Mouse (Mus musculus) layer of hippocampus, adult 9-10 months (tissue): ENCODE data around the gene Stard3.

Experiments used
- DNase-seq: peaks from one replicate; pipeline ENCODE4 v3.0.0; 2022; ENCODE audit warnings: low spot score

The Stard3 gene

DNA sequence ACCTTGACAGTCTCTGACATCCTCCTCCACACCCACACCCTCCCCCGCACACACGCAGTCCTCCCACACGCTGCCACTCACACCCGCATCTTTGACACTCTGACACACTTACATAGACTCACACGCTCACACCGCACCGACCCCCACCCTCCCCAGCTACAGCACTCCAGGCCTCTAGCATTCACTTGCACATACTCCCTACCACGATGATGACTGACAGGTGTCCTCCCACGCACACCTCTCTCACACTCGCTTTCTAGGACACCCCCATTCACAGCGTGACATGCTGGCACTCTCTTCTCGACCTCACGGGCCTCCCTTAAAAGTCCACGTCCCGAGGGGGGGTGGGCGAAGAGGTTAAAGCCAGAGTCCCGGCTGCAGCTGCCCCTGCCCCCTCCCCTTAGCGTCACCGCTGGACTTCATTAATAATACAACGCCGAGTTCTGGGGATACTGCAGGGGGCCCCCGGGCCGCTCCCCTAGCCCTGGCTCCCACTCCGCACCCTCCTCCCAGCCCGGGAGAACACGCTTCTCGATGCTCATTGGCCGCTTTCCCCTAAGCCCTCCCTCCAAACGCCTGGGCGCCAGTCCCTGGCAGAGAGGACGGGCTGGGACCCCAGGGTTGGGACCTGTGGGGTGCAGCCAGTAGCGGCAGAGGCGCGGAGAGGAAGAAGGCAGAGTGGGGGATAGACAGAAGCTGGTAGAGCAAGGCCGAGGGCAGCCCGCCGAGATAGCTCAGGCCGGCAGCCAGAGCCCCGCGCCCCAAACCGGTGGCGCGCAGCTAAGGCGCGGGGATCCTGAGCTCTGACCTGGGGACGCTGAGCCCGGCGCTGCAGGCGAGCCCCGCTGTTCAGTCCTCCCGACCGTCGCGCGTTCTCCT, 9.8 kb upstream of the Stard3 start, which contains the start of gene Ppp1r1b:
Gene Ppp1r1b, plus strand, starts transcription at position 322 of the 879 bp plus-strand sequence.
- no peak for DNase-seq

DNA sequence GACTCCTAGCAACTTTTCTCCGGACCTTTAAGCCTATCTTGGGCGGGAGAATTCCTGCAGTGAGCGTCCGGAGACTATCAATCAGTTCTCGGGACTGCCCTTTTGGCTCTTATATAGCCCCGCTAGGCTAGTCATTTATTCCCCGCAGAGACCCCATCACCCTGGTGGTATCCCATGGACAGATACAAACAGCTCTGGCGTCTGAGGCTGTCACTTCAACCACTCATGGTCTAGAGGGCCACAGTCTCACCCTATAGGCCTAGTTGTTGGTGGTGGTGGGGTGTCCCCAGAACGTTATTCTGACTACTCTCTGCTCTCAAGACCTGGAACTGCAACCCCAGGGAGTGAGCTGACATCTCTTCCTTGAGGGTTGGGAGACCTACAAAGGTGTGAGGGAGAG, 8.9 kb upstream of the Stard3 start:
- DNase-seq, result no peak

DNA sequence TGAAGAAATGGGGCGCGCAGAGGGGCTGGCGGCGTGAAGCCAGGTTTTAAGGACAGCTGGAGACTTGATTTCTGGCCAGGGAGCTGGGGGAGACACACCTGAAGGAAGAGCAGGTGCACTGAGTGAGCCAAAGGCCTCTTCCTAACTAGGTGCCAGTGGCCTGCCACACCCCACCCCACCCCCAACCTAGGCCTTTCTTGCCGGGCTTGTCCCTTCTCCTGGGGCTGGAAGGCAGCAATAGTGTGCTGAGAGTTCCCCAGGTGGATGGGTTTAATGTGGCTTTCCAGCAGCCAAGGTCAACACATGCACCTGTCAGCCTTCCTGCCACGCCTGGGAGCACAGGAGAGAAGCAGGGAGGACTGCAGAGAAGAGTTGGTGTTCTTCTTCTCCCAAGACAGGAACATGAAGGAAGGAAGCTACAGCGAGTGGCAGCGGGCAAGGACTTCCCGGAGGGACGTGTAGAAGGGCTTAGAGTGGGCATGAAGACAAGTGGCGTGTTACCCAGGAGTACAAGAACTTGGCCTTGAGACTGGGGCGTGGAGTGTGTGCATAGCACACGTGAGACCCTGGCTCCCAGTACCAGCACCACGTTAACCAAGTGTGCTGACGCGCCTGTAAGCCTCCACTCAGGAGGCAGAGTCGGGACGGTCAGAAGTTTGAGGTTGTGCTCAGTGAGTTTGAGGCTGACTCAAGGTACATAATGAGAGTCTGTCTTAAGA, 5.7 kb upstream of the Stard3 start:
- no peak for DNase-seq

DNA sequence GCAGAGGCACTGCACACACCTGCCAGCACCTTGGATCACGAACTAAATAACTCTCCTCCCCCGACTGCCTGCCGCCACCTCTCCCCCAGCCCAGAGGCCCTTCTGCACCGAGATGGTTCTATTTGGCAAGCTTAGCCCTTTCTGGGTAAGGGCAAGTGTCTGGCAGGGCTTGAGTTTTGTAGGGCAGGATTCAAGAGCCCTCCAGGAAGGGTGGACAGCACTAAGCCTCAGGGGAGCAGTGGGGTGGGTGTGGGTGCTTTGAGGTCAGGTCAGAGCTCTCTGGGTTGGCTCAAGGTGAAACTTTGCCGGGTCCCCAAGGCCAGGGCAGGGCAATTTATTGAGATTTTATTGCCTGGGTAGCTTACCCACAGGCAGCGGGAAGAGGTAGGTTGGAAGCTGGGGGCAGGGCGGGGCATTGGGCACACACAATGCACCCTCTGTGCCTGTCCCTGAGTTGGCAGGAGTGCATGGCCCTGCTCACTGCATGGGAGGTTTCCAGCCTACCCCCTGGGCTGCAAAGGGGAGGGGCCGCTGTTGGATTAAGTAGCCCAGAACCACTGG, 4.4 kb upstream of the Stard3 start:
- no peak for DNase-seq

DNA sequence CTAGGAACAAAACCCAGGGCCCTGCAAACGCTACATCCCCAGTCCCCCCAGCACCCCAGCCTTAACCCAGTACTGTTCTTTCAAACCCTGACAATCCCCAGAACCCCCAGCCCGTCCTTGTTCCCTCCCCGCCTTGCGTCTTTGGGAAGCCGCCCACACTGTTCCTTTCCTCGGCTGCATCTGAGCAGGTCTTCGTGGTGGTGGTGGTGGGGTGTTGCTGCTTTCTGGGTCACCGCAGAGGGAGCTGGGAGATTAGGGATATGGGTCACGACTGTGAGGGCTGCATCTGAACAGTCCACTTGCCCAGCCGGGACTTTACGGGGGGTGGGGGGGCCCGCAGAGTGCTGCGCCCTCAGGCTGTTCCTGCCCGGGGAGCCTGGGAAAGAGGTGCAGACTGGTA, 3.7 kb upstream of the Stard3 start:
- DNase-seq, result no peak

DNA sequence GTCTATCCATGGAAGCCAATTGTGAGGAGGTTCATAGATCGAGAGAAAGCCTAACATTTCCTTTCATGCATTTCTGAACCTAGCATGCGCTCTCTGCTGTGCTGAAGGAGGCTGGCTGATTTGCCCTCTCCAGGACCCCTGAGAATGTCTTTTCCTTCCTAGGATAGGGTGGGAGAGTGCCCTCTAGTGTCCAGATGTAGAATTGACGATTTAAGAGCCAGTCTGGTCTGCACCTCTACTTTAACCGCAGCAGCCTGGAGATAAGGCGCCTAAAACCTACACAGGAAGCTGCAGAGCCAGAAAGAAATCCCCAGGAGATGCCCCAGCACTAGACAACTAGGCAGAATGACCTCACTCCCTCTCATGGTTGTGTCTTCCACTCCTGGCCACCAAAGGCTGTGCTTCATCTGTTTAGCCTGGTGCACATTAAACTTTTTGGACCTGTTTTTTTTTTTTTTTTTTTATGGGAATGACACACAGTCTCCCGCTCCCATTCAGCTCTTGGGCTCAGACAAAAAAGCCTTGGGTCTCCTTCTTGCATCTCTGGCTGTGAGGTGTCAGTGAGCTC, 2.4 kb upstream of the Stard3 start:
- DNase-seq, result peak; percentile 71

DNA sequence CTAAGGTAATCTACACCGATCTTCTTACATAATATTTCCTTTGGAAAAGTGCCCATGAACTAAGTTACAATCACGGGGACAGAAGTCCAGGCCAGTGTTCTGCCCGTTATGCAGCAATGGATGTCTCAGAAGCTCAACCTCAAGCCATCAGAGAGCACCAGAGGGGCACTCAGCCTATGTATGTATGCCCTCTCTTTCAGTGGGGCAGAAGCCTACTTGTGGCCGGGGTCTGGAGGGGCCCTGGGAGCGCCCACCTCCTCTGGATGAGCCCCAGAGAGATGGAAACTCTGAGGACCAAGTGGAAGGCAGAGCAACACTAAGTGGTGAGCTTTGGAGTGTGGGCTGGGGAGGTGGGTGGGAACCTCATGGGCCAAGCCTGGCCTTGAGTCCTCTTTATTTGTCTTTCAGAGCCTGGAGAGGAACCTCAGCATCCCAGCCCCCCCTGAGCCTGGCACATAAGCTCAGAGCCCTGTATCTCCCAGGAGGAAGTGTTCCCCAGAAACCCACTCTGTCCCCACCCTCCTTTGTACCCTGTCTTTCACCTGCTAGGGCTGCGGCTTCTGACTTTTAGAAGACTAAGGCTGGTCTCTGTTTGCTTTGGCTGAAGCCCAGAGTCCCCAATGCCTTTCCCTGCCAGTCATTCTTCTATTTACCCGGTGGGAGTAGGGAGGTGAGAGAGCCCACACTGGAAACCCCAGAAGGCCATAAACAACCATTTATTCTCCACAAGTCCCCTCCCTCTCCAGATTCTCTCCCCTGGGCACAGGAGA, 1.4 kb upstream of the Stard3 start:
- DNase-seq, result no peak

DNA sequence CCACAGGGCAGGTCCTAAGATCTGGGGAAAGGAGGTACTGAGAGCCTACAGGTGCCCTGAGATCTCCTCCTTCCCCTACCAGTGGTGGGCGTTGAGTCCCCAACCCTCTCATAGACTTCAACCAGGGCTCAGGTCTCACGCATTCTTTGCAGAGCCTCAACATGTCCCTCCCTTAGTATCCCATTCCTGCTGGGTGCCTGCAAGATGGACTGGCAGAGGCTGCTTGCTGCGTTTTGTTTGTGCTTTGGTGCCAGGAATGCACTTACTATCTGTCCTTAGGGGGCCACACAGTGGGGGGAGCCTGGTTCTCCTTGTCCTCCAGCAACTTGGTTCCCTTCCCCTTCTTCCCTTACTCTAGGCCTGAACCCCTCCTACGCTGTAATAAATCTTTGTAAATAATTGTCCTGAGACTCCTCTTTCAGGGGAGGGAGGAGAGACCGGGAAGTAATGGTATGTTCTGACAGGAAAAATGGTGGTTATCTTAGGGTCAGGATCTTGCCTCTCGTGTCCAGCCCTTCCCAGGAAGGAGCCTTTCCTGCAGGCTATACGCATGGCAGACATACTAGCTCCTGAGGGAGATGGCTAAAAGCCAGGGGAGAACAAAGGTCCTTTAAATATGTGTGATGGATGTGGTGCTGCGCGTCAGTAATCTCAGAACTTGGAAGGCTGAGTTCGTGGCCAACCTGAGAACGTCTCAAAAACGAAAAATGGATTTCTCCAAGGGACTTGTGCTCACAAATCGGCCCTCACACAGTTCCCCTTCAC, 590 bp upstream of the Stard3 start:
- no peak for DNase-seq

DNA sequence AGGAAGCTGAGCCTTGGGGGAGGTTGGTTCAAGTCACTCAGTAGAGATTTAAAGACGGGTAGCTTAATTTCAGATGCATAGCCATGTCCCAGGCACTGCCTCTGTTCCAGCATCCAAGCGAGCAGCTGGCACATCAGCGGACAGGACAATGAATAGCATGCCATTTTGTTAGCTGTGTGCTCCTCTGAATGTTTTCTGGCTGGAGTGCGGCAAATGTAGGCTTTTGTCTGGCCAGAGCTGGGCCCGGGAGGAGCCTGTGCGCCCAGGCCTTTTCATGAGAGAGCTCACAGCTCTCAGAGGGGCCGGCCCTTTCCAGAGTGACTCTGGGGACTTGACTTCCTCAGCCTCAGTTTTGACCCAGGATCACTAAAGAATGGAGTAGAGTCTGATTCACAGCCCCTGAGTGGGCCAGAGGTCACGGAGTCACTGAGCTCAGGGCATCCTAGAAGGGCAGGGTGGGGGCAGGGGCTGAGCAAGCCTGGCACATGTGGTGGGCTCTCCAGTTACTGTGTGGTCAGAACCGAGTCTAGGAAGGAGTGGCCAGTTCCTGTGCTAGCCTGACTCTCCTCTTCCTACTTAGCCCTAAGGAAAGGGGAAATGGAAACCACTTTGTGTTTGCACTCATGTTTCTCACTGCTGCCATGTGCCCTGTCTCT, 2.8 kb downstream of the Stard3 start:
- DNase-seq, result no peak

DNA sequence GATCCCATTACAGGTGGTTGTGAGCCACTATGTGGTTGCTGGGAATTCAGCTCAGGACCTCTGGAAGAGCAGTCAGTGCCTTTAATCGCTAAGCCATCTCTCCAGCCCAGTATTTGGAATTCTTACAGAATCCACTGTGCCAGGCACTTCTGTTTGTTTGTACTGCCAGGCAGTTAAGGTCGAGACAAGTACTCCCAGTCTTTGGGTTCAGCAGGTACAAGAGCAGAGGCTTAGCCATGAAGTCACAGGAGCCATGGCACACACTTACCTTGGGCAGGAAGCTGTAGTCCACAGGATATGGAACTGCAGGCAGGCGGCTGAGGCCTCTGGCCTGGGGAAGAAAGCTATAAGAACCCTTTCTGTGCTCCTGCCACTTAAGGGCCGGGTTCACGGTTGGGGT, 5.6 kb downstream of the Stard3 start:
- no peak for DNase-seq

DNA sequence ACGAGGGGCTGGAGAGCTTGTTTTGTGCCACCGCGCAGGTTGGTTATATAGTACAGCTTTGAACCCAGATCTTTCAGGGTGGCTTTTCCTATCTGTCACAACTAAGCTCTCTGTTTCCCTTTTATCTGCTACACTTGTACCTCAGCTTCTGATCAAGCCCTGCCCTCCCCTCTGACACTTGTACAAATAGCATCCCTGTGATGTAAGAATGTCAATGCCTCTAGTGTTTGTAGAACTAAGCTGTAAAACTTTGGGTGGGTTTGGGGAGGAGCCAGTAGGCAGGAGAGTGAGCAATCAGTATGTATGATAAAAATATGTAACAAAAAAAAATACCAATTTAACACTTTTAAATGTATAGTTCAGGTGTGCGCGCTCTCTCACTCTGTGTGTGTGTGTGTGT, 6.2 kb downstream of the Stard3 start:
- DNase-seq, result no peak

DNA sequence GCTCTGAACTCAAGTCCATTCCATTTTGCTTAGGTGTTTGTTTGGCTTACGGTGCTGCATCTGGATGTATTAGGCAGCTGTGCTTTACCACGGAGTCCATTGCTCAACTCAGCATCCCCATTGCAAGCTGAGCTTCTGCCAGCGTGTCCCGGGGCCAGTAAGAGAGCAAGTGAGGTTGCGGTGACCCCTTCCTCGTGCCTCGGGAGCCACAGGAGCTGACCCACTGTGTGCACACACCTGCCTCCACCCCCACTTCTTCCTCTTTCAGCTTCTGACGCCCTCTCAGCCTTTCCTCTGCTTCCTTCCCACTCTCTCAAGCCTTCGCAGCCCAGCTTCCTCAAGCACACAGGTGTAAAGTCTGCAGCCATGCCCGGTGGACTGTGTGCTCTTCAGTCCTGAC, 8.1 kb downstream of the Stard3 start:
- DNase-seq, result no peak

DNA sequence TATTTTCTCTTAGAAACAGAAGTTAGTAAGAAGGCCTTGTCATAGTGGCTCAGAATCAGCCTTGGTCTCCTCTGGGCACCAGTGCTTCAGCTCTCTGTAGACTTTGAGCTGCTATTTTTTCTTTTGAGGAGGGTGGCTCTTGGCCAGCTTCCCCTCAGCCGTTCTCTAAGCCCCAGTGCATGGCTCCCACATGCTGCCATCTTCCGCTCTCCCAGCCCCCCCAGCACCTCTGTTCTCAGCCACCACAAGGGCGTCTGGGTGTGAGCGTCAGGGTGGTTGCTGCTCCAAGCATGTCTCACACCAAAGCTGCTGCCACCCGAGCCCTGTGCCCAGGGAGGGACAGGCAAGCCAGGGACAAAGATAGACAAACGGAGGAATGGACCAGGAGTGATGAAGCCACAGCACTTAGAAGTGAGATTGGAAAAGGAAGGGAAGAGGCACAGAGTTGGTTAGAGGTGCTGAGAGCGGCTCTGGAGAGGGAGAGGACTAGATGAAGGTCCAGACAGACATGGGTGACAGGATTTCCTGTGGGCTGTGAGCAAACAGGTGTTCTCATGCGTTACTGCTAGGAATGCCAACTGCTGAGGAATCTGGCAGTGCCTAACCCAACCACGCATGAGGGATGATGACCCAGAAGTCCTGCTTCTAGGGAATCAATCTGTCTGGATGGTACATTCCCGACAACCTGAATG, 9.1 kb downstream of the Stard3 start:
- no peak for DNase-seq

DNA sequence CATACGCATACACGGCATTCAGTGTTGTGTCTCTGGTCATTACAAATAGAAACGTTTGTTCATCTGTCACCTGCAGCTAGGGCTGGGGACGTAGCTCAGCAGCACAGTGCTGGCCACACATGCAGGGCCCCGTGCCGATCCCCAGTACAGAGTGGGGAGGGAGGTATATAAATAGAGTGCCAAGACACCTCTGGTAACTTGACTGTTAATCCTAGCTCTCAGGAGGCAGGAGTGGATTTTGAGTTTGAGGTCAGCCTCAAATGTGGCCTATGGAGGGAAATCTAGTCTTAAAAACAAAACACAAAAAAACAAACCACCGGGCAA, 9.7 kb downstream of the Stard3 start:
- DNase-seq, result no peak

DNA sequence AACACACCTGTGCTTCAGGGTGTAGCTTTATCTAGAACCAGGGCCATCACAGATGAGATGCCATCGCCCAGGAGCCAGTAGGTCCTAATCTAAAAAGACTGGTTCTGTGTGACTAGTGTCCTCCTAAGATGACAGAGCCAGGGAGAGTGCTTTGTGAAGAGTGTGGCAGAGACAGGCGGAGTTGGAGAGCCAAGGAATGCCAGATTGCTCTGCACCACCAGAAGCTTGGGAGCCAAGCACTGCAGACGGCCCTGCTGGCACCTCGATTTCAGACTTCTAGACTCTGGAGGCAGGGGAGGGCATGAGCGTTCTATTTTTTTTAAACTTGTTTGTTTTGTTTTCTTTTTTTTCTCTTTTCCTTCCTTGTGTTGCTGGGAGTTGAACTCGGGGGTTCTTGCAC, 11.2 kb downstream of the Stard3 start:
- DNase-seq, result no peak

DNA sequence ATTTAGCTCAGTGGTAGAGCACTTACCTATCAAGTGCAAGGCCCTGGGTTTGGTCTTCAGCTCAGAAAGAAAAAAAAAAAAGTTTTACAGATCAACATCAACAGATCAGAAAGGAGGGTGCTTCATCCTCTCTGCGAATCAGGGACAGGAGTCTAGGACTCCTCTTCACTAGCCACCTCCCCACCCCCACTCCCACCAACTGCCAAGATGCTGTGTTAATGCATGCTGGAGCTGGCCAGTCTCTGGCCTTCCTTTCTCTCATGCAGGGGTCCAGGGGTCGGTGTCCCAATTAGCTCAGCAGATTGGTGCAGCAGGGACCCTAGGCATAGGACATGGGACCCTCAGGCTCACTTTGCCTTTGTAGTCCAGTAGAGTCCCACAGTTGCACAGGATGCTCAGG, 12.4 kb downstream of the Stard3 start:
- no peak for DNase-seq

DNA sequence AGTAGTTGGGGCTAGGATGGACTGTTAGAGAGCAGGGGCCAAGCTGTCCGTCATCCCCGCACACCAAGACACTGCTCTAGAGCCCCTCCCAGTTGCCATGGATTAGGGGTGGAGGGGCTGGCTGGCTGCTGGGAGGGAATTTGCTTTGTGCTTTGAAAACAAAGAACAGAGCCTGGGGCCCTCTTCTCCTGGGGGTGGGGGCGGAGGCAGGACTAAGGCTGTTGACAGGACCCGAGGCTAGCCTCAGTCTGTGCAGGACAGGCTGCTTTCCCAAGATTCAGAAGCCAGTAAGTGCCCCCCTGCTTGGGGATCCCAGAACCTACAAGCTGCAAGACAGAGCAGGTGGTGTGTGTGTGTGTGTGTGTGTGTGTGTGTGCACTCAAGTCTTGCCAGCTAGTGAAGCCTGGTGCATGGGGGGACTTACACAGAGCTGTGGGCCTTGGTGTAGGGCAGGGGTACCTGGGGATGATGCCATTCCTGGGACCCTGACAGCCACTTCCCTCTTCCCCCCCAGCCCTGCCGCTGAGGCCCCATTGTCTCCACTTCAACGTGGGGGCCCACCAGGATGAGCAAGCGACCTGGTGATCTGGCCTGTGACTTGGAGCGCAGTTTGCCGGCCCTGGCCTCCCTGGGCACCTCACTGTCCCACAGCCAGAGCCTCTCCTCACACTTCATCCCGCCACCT, 13.5 kb downstream of the Stard3 start:
- no peak for DNase-seq

DNA sequence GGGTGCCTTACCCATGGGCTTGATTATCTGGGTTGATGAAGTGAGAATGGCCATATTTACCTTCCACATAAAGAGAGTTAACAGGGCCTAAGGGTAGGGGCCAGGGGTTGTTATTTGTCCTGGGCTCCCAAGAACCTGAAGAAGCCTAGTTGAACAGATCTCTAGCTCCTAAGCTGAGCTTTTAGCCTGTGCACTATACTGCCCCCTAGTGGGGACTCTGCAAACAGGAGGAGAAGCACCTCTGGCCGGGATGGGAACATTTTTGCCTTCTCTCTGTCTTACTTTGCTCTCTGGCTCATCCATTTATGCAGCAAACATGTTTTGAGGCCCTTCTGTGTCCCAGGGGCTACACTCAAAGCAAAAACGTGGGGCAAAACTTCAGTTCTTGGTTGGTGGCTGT, 14.2 kb downstream of the Stard3 start:
- DNase-seq, result no peak

DNA sequence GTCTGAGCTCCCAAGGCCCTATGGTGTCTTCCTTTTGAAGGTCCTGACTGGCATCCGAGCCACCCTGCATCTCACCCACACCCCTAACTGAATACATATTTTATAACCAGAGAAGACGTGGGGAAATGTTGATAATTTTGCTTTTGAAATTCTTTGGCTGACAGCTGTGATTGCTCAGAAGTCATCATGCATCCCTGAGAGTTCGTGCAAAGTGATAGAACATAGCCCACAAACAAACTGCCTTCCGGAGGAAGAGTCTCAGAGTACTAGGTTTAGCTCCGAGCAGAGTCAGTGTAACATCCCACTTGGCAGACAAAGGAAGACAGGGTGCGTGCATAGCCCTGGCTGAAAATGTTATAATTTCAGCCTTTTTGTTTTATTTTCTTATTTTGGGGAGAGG, 15.1 kb downstream of the Stard3 start:
- DNase-seq, result no peak

DNA sequence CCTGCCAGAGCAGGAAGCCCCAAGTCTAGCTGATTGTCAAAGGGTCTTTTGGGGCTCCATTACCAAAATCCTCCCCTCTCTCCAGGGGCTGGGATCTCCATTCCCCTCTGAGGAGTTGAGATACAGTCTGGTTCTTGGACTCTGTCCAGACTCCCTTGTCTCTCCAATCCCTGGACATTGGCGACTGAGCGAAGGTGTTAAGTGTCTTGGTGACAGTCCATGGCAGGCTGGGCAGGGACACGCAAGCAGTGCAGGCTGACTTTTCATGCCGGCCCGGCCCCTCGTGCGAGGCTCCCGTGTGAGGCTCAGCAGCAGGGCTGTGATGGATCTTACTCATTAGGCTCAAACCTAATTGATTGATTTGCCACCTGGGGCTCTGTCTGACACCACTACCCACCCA, 16.1 kb downstream of the Stard3 start:
- no peak for DNase-seq
